Mouse (Mus musculus): ENCODE results near the gene Spin1. TPM values are rescaled to one million over a fixed set of nuclear protein-coding genes. Genes with fewer than 3 reads are reported as not detected.

The Spin1 gene
- total RNA-seq, 2 experiments from 2014 or later = 75.0 to 75.7 TPM

Other genes starting within 250 kb of the Spin1 start
- 1 to 10 TPM; 1.6 to 1.7 TPM for gene Nxnl2, start 70.1 kb downstream of the Spin1 start, total RNA-seq (2021)